Mouse (Mus musculus): ENCODE results near the gene Zfc3h1. TPM values are rescaled to one million over a fixed set of nuclear protein-coding genes. Genes with fewer than 3 reads are reported as not detected.

Gene Zfc3h1
- total RNA-seq, 2 experiments from 2014 or later: 38.3 to 94.8 TPM

GRCm38 (mm10) chr10:115382846-115383643 is 1.7 kb upstream of the Zfc3h1 start:
- no peak for ATAC-seq (replicated peaks; ENCODE audit: low FRiP score, low TSS enrichment, poor library complexity, severe bottlenecking)

DNA sequence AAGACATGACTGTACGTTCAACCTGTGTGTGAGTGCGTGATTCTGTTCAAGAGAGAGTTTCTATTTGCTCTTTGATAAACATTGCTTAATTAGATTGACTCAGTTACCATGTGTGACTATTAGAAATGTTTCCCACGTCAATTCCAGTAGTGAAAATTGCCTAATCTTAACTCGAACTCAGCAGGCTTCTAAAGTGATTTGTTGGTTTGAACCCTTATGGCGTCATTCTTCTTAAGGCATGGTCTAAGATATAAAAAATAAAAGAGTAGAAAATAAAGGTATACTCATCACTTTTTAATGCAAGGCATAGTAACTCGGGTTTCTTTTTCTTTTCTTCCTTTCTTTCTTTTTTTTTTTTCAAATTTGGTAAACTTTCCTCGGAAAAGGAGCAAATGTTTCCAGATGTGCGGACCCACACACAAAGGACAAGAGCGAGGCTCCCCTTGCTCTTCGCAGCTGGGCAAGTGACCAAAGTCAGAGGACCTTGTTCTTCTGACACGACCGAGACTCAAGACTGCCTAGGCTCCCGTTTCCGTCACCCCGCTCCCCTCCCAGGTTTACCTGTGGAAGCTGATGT is 1.0 kb upstream of the Zfc3h1 start:
- ATAC-seq (replicated peaks; ENCODE audit: low FRiP score, low TSS enrichment, poor library complexity, severe bottlenecking): no peak

GRCm38 (mm10) chr10:115385018-115386002 is 551 bp downstream of the Zfc3h1 start:
- peak; percentile 49 for ATAC-seq (replicated peaks; ENCODE audit: low FRiP score, low TSS enrichment, poor library complexity, severe bottlenecking)

- ATAC-seq (replicated peaks; ENCODE audit: low FRiP score, low TSS enrichment, poor library complexity, severe bottlenecking): no peak
Observed at GRCm38 (mm10) chr10:115387891-115388290, 3.1 kb downstream of the Zfc3h1 start.

- ATAC-seq (replicated peaks; ENCODE audit: low FRiP score, low TSS enrichment, poor library complexity, severe bottlenecking): no peak
Observed at GRCm38 (mm10) chr10:115391076-115391475, 6.3 kb downstream of the Zfc3h1 start.

DNA sequence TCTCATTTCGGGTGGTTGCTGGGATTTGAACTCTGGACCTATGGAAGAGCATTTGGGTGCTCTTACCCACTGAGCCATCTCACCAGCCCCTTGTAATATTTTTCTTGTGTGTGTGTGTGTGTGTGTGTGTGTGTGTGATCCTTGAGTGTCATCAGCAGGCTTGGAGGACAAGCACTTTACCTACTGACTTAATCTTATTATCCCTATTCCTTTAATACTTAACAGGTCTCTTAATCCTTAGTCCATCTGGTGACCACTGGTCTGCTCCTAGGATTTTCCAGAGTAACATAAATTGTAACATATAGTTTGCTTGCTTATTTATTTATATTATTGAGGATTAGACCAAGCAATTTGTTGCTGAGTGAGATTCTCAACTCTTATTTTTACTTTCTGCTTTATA is 7.1 kb downstream of the Zfc3h1 start:
- no peak for ATAC-seq (replicated peaks; ENCODE audit: low FRiP score, low TSS enrichment, poor library complexity, severe bottlenecking)

DNA sequence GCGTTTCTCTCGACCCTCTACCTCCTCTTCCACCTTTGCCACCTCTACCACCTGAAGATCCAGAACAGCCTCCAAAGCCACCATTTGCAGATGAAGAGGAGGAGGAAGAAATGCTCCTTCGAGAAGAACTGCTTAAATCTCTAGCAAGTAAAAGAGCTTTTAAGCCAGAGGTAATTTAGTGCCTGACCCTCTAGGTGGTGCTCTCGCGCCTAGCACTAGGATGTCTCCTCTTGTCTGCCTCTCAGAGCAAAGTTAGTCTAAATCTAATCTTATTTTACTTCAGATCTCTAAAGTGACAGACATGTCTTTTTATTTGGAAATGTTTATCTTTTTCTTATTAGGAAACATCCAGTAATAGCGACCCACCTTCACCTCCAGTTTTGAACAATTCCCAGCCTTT is 21.6 kb downstream of the Zfc3h1 start:
- ATAC-seq (replicated peaks; ENCODE audit: low FRiP score, low TSS enrichment, poor library complexity, severe bottlenecking): peak; percentile 85

- no peak for ATAC-seq (replicated peaks; ENCODE audit: low FRiP score, low TSS enrichment, poor library complexity, severe bottlenecking)
Observed at GRCm38 (mm10) chr10:115413496-115413895, 28.7 kb downstream of the Zfc3h1 start.

GRCm38 (mm10) chr10:115414056-115414455 is 29.3 kb downstream of the Zfc3h1 start:
- no peak for ATAC-seq (replicated peaks; ENCODE audit: low FRiP score, low TSS enrichment, poor library complexity, severe bottlenecking)

- ATAC-seq (replicated peaks; ENCODE audit: low FRiP score, low TSS enrichment, poor library complexity, severe bottlenecking): no peak
Observed at GRCm38 (mm10) chr10:115421976-115422375, 37.2 kb downstream of the Zfc3h1 start.

GRCm38 (mm10) chr10:115425351-115425750 is 40.6 kb downstream of the Zfc3h1 start:
- no peak for ATAC-seq (replicated peaks; ENCODE audit: low FRiP score, low TSS enrichment, poor library complexity, severe bottlenecking)

DNA sequence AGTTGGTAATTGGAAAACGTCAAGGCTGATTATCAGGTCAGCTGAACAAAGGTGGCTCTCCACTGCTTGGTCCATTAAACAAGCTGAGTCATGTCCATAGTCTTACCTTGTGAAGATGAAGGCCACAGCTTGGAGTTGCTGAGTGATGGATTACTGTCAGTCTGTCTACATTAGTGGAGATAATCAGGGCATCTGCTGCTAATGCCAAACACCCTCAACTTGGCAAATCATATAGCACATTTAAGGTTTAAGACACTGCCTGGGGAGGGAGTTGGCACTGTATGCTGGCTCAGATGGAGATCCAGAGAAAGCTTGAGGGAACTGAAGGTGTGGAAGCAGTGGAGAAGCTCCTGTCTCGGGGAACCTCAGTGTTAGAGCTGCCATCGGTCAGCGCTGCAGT is 52.5 kb downstream of the Zfc3h1 start:
- ATAC-seq (replicated peaks; ENCODE audit: low FRiP score, low TSS enrichment, poor library complexity, severe bottlenecking): no peak

DNA sequence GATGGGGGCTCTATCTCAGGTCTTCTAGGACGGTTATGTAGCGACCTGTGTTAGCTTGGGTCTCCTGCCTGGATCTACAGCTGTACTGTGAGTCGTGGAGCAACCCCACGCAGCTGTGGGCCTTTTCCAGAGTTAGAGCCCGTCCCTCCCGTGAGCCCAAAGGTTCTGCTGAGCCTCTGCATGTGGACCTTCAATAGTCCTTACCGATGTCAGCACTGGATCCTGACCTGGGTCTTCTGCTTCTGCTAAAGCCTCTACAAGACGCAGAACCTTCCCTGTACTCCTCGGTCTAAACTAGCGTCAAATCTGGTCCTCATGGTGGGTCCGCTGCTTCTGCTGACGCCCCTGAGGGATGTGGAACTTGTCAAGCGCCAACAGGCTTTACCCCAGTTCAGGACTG is 63.9 kb downstream of the Zfc3h1 start:
- no peak for ATAC-seq (replicated peaks; ENCODE audit: low FRiP score, low TSS enrichment, poor library complexity, severe bottlenecking)

- ATAC-seq (replicated peaks; ENCODE audit: low FRiP score, low TSS enrichment, poor library complexity, severe bottlenecking): no peak
Observed at GRCm38 (mm10) chr10:115457368-115458021, 72.7 kb downstream of the Zfc3h1 start.

- ATAC-seq (replicated peaks; ENCODE audit: low FRiP score, low TSS enrichment, poor library complexity, severe bottlenecking): no peak
Observed at GRCm38 (mm10) chr10:115462646-115463045, 77.9 kb downstream of the Zfc3h1 start.

GRCm38 (mm10) chr10:115465072-115465471 is 80.3 kb downstream of the Zfc3h1 start:
- no peak for ATAC-seq (replicated peaks; ENCODE audit: low FRiP score, low TSS enrichment, poor library complexity, severe bottlenecking)

GRCm38 (mm10) chr10:115465778-115466177 is 81.0 kb downstream of the Zfc3h1 start:
- ATAC-seq (replicated peaks; ENCODE audit: low FRiP score, low TSS enrichment, poor library complexity, severe bottlenecking): no peak

DNA sequence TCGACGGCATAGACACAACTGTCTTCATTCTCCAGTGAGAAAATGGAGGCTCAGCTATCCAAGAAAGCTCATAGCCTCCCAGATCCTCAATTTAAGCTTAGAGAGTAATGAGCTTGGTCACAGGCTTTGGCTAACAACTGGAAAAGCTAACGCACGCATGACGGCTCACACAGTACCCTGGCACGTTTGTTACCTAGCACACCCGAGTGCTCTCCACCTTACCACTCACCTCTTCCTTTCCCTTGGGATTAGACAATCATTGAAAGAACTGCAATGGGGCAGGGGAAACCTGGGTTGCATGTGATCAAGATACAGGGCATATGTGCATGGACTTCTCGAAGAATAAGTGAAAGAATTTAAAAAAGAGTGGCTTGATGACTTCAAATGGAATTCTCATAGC is 83.2 kb downstream of the Zfc3h1 start:
- no peak for ATAC-seq (replicated peaks; ENCODE audit: low FRiP score, low TSS enrichment, poor library complexity, severe bottlenecking)

DNA sequence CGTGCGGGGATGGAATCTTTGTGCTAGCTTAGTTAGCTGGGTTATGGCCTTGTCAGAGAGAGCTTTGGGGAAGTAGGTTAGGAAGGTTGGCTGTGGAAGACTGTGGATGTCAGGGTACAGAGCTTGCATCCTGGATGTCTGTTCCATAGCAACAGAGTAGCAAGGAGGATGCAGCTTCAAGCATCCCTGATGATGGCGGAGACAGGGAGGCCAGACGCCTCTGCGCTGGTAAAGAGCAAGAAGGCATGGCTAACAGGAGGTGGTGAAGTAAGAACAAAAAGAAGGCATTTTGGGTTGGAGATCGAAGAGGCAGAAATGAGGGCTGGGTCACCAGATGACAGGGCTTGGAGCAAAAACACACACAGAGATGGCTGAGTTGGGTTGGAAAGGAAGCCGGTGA is 83.9 kb downstream of the Zfc3h1 start:
- no peak for ATAC-seq (replicated peaks; ENCODE audit: low FRiP score, low TSS enrichment, poor library complexity, severe bottlenecking)

- no peak for ATAC-seq (replicated peaks; ENCODE audit: low FRiP score, low TSS enrichment, poor library complexity, severe bottlenecking)
Observed at GRCm38 (mm10) chr10:115469040-115469439, 84.3 kb downstream of the Zfc3h1 start.
